Mouse (Mus musculus) left cerebral cortex, postnatal 4 days (tissue): Measurements from ENCODE around the gene Gm9817. TPM values are rescaled to one million over a fixed set of nuclear protein-coding genes. Genes with fewer than 3 reads are reported as not detected.
"Not testable (repeated sequence)": the region's sequence is repeated elsewhere in the genome, so short reads cannot be mapped to it uniquely, and the experiment has no call there.

Experiments used
- DNase-seq: peaks from one replicate; pipeline ENCODE4 v3.0.0-alpha.2; 2022
- intact Hi-C: fragments of 180-260 bp; cut with DNase I; formaldehyde crosslinking; loops from one replicate; pipeline ENCODE4 v1.15.1; 2025
- total RNA-seq, 2 experiments: library from RNA; stranded (reverse); gene quantifications; 2 replicates each; pipeline ENCODE4 v1.2.3; 2021

Gm9817 gene
- under 1 TPM; 0.18 to 0.20 TPM for total RNA-seq

DNA sequence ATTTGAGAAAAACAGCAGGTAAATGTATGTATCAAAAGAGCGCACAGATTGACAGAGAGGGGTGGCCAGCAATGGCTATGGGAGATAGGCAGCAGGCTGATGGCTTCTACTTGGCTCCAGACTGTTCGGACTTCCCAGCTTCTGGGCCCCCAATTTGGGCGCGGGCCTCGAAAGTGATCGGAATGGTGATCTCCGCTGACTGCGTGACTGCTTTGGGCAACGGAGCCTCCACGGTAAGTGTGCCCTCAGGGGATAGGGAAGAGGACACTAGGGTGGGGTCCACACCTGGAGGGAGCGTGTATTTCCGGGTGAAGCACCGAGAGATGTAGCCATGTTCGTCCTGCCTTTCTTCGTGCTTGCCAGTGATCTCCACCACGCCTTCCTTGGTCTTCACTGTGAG lies at the start of gene Gm9817:
TSS of gene Gm9817 (plus strand) at position 301 of the 400 bp plus-strand sequence.
- intact Hi-C loops, DNase-seq: not testable (repeated sequence)

DNA sequence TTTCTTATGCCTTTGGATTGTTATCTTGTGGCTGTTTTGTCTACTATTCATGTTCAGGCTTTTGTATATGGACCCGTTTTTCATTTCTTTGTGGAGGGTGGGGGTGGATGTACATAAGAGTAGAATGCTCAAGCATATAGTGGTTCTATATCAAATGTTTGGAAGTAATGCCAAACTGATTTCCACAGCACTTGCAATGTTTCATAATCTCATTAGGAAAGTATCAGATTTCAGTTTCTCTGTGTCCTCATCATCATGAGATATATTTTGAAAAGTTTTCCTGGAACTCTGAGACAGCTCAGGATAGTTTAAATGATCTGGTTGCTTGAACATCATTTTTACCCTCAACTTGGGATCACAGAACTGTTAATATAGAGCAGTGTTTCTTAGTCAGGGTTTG lies 48.7 kb upstream of the Gm9817 start:
- intact Hi-C loops, result loop anchor here (2.0 to 10.0 kb wide), 4 partner anchors 128 to 447 kb away; no protein-coding TSS in a partner anchor
- no peak for DNase-seq

DNA sequence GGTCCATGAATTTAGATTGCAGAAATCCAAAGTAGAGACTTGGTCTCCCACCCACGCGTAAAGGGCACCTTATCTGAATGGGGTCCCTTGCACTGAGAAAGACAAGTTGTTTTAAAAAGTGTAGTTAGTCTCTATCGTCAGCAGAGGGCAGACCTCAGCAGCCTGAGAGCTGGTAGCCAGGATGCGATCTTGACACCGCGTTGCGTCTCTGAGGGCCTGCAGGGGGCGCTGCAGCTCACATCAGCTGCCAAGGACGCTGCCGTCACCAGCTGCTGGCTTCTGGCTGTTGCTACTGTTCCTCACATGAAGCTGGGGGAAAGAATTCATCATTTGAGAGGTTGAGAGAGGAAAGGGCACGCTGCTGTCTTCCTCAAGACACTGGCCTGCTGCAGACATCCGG lies 47.7 kb upstream of the Gm9817 start:
- peak; percentile 93 for DNase-seq
- intact Hi-C loops, result loop anchor here (2.0 to 10.0 kb wide), 4 partner anchors 126 to 446 kb away; no protein-coding TSS in a partner anchor

DNA sequence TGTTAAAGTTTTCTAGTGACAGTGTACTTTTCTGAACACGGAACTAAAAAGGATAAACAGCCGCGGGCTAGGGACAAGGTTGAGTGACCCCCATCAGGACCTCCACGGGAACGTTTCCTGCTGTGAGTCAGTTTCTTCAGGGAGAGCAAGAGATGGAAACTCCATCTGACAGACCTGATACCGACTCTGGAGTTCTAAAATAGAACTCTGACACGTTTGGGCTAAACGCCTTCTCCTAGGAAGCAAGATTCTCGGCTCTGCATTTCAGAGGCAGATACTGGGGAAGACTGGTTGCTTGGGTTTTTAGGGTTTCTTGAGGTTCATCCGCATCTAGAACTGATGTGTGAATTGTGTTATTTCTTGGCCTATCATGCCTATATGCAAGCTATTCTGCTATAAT lies 47.2 kb upstream of the Gm9817 start:
- intact Hi-C loops, result loop anchor here (2.0 to 10.0 kb wide), 4 partner anchors 126 to 445 kb away; no protein-coding TSS in a partner anchor
- no peak for DNase-seq

DNA sequence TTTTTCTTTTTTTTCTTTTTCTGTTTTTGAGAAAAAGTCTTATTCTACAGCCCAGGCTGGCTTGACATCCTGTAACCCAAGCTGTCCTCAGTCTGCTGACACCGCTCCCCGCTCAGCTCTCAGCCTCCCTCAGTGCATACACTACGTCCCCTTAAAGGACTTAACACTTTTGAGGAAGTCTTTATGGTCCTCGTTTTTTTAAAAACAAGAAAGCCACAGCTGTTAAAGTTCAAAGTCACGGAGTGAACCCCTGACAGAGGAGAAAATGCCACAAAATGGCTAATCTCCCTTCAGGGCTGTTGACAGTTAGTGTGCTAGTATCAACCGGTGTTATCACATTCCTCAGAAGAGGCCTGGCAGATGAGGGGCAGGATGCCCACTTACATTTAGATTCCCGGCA lies 46.7 kb upstream of the Gm9817 start:
- no peak for DNase-seq
- intact Hi-C loops, result loop anchor here (2.0 to 10.0 kb wide), 4 partner anchors 126 to 445 kb away; no protein-coding TSS in a partner anchor

DNA sequence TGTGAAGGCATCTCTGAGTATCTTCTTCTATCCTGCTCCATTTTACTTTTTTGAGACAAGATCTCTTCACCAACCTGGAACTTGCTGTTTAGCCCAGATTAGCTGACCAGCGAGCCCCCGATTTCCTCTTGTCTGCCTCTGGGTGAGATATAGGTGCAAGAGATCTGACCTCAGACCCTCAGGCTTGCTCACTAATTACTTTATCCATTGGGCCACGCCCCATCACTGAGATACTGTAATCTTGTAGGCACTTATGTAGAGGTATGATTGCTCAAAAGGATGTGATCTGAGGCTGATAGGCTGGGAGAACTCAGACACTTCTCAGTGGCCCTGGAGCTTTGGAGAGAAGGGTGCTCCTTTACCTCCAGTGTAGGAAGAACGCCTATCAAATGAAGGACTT lies 46.0 kb upstream of the Gm9817 start:
- intact Hi-C loops, result loop anchor here (5.0 to 10.0 kb wide), 3 partner anchors 125 to 412 kb away; no protein-coding TSS in a partner anchor
- no peak for DNase-seq

DNA sequence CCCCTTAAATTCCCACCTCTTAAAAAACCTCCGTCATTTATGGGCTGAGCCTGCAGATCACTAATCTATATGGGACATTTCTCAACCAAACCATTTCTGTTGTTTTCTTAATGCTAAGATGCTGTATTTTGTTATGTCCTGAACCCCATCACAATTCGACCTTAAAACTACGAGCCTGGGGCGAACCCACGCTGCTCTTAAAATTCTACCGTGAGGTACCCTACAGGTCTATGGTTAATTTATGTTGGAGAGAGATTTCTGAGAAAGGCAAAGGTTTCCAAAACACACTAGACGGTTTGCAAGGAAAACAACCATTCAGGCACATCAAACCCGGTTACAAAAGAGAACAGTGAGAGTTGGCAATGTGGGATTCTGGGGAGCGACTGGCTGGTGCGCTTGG lies 45.1 kb upstream of the Gm9817 start:
- DNase-seq, result no peak
- intact Hi-C loops, result loop anchor here (5.0 to 10.0 kb wide), 3 partner anchors 124 to 411 kb away; no protein-coding TSS in a partner anchor

DNA sequence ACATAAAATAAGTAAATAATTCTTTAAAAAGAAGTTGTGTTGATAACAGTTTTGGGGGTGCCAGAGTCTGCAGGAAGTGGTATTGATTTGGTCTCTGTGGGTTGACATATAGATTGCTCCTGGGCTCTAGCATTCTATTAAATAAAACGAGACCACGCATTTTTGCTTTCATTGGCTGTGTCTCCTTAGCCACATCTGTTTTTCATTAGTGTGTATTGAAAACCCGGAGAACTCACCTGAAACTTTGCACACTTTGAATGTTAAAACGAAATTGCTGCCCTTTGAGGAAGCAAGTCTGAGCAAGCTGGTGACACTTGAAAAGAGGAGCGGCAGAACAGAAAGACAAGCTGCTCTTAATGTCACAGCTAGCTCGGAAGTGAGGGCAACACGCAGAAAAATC lies 43.7 kb upstream of the Gm9817 start:
- DNase-seq, result no peak
- intact Hi-C loops, result loop anchor here (5.0 to 10.0 kb wide), 3 partner anchors 123 to 410 kb away; no protein-coding TSS in a partner anchor

DNA sequence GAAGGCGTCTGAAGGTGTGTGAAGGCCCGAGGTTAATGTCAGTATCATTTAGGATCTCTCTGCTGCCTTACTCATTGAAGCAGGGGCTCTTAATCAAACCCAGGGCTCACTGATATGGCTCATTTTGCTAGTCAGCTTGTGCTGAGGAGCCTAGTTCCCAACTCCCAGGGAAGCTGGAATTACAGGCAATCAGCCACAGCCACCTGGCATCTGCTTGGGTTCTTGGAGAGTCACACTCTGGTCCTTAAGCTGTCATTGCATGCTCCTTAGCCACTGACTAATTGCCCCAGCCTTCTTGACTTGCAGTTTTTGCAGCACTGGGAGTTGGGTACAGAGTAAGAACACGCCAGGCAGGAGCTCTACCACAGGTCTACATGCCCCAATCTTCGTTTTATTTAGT lies 42.1 kb upstream of the Gm9817 start:
- DNase-seq, result peak; percentile 44
- intact Hi-C loops, result loop anchor here (10.0 kb wide), 1 partner anchor 408 kb away; no protein-coding TSS in a partner anchor

DNA sequence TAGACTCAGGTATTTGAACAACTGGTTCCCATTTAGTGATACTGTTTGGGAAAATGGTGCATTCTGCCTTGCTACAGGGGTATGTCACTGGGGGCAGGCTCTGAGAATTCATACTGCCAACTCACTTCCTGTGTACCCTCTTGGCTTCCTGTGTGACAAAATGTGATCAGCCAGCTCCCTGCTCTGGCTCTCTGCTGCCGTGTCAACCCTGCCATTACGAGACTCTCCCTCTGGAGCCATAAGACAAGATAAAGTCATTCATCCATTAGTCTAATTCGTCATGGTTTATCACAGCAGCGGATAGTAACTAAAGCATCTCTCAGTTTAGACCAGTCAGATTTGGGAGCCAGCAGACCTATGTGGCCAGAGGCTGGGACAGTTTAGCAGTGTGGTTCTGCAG lies 38.3 kb upstream of the Gm9817 start:
- intact Hi-C loops, result no loop called here
- DNase-seq, result no peak

DNA sequence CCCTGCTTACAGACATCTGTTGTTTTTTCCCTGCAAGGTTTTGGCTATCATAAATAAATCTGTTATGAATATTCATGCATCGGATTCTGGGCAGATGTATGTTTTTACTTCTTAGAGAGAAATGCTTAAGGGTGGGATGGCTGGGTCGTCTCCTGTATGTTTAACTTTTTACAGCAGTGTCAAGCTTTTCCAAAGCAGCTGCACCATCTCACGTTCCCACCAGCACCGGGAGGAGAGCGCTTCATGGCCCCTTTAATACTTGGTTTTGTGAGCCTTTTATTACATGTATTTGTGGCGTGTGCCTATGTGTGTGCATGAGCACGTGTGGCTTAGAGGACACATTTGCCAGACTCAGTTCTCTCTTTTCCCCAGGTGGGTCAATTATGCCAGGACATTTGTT lies 37.8 kb upstream of the Gm9817 start:
- intact Hi-C loops, result no loop called here
- DNase-seq, result no peak

DNA sequence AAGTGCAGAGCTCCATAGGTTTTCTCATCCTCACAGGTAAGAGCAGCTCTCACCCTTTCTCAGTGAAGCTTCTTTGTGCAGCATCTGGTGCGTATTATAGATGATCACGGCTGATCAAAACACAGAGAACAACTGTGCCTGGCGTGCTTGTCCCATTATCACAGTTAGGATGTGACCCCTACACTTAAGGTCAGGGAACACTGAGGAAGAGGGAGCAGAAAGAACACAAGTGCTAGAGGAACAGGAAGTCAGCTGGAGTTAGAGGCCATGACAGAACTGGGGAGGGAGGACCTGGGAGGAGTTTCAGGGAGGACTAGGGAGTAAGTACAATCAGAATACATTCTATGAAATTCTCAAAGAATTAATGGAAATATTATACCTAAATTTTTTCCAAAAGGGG lies 35.0 kb upstream of the Gm9817 start:
- intact Hi-C loops, result no loop called here
- DNase-seq, result no peak

DNA sequence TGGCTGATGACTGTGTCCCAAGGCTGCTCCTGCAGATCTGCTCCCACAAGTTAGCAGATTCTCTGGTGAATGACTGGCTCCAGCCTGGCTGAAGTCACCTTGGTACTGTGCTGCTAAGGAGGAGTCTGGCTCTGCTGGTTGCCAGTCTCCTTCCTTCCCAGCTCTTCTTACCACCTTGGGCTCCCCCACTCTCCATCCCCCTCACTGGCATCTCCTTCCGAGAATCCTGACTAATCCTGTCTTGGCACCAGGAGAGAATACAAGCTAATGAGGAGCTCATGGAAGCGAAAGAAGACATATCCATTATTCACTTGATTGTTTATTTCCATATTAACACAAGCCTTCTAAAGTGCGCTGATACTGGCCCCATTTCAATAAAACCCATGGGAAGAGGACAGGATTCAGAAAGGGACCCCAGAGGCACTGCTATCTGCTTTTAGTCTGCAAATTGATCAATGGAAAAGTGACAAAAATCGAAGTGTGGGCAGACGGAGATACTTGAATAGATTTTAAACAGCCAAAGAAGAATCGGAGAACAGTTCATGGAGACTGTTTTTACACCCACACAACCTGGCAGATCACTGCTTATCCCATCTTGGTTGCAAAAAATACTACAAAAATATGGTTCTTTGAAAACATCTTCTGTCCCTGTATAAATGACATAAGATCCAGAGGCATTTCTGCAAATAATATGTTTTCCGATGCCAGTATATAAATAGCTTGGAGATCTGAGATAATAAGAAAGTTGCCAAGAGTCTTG lies 29.1 kb upstream of the Gm9817 start:
- no peak for DNase-seq
- intact Hi-C loops, result no loop called here

DNA sequence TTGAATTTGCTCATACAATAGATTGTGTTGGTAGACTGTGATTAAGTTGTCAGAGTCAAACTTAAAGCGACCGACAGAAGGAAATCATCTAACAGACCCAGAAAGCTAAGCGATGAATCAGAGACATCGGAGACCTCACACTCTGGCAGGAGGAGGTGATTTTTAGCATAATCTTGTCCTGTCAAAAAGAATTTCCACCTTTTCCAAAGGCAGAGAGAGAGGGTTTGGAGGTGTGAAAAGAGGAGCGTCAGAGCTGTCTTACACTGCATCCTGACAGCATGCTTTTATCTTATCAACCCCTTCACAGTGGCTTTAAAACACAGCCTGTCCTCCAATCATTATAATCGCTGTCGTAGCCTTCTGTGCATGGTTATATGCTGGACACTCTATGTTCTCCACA lies 25.7 kb upstream of the Gm9817 start:
- intact Hi-C loops, result no loop called here
- DNase-seq, result no peak

DNA sequence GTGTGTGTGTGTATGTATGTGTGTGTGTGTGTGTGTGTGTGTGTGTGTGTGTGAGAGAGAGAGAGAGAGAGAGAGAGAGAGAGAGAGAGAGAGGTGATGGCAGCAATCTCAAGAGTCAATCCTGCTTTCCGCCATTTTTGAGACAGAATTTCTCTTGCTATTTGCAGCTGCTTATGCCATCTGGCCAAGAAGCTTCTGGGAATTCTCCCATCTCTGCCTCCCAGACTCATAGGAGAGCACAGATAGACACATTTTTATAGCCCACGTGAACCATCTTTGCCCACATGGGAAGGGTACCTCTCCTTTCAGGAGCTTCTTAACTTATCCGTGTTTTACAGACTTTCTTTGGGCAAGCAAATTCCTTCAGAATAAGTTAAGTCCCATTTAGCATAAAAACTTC lies 24.6 kb upstream of the Gm9817 start:
- intact Hi-C loops, result no loop called here
- no peak for DNase-seq

DNA sequence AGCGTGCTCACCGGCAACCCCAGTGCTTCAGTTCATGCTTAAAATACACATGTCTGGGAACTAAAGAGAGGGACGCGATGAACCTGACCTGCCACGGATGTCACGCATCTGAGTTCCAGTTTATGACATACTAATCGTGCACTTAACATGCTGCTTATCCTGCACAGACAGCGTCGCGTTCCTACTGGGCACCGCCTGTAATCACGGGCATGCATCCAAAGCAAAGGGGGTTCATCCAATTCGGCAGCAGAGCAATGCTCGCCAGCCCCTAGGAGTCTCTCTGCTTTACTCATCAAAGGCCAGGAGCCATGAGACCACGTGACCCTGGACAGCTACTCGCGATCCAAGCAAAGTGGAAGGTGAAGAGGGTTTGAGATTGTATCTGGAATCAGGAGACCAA lies 19.3 kb upstream of the Gm9817 start:
- peak; percentile 57 for DNase-seq
- intact Hi-C loops, result no loop called here

DNA sequence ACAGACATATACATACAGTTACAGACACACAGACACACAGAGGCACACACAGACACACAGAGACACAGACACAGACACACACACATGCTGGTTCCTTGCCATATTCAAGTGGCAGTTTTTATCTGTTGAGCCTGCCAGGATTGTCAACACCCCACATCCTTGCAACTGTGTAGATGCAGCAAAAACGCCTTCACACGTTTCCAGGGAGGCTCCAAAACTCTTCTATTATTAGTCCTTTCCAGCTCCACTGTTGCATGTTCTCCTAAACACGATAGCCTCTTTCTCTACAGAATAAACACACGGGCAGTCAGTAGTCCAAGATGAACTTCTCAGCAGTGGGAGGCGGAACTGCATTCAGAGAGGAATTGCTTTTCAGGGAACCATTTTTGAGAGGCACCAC lies 15.3 kb upstream of the Gm9817 start:
- DNase-seq, result no peak
- intact Hi-C loops, result no loop called here

DNA sequence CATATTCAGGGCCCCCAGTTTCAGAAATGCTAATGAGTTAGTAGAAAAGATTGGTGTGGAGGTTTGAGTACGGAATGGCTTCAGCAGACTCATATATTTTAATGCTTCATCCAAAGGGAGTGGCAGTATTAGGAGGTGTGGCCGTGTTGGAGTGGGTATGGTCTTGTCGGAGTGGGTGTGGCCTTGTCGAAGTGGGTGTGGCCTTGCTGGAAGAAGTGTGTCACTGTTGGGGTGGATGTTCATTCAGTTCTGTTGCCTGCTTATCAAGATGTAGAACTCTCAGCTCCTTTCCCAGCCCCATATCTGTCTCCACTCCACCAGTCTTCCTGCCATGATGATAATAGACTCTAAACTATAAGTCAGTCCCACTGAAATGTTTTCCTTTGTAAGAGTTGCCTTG lies 13.5 kb upstream of the Gm9817 start:
- DNase-seq, result no peak
- intact Hi-C loops, result no loop called here

DNA sequence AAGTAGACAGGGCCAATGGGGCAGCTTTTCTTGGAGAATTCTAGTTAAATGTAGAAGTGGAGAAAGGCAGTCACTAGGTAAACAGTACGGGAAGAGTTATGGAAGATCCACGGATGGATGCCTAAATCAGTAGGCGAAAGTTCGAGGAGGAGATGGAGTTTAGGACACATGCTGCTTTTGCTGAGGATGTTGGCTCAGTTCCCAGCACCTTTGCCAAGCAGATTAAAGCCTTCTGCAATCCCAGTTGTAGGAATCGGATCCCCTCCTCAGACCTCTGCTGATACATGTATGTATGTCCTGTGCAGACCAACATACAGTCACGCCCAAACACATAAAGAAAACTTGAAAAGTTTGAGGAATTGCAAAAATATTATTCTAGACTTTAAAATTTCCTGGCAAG lies 8.1 kb upstream of the Gm9817 start:
- intact Hi-C loops, result no loop called here
- DNase-seq, result peak; percentile 65

DNA sequence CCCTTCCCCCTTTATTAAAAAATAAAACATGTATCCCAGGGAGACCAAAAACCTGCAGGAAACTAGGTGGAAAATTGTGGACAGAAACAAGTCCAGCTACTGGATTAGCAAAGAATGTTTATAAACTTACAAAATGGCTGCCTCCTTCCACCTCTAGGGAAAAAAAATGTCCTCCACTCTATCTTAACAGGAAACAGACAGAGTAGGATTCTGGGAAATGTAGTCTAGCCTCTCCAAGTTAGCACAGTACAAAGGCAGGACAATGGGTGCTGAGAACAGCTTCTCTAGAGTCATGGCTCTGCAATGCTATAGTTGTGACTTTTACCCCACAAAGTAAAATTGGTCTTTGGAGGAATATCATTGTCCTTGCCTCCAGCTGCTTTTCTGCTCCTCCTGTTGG lies 3.5 kb upstream of the Gm9817 start:
- no peak for DNase-seq
- intact Hi-C loops, result no loop called here

DNA sequence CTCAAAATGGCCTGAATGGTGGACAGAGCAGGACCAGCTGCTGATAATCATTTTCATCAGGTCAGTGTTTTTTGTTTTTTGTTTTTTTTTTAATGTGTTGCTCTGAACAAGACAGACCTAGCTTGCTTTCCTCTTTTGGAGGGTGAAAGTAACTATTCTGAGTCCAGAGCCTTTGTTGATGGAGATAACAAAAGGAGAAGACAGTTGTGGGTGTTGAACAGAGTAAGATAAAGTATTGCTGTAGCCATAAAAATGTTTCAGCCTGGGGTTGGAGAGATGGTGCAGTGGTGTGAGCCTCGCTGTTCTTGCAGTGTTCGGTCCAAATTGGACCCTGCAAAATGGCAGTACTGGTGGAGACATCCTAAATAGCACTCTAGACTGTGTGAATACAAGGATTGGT lies 2.8 kb upstream of the Gm9817 start:
- intact Hi-C loops, result no loop called here
- no peak for DNase-seq

DNA sequence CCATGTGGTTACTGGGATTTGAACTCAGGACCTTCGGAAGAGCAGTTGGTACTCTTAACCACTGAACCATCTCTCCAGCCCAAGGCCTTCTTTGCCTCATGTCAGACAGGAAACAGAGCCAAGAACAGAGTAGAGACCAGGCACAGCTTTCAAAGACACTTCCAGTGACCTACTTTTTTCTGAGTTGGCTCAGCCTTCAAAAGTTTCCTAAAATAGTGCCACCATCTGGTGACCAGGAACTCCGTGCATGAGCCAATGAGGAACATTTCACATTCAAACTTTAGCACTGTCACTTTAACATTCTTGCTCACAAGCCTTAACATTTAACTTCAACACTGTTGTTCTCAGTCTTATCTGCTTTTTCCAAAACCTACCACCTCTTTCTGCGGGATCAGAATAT lies 2.3 kb downstream of the Gm9817 start:
- intact Hi-C loops, result no loop called here
- no peak for DNase-seq
